Mouse (Mus musculus) embryonic facial prominence, embryonic 15.5 days (tissue): ENCODE measurements around the gene Anxa2. TPM values are rescaled to one million over a fixed set of nuclear protein-coding genes. Genes with fewer than 3 reads are reported as not detected.

Experiments
- ATAC-seq: fragments of 200-750 bp; cut with Nextera tagmentation; 2 replicates; pipeline ENCODE4 v1.8.0; 2017; ENCODE audit warnings: low read depth, moderate TSS enrichment; ENCODE audit not compliant: insufficient number of reproducible peaks, low FRiP score, low TSS enrichment
- H3K27ac ChIP-seq: fragments of 300-500 bp; sonication (generic); replicated peaks from 2 replicates; pipeline ENCODE4 v1.5.1; 2015; ENCODE audit warnings: mild to moderate bottlenecking, inconsistent platforms
- H3K27me3 ChIP-seq: fragments of 300-500 bp; sonication (generic); 2 replicates; pipeline ENCODE4 v1.6.1; 2015; ENCODE audit warnings: inconsistent platforms
- H3K36me3 ChIP-seq: fragments of 300-500 bp; sonication (generic); 2 replicates; pipeline ENCODE4 v1.6.1; 2015; ENCODE audit warnings: mild to moderate bottlenecking, inconsistent platforms
- H3K4me1 ChIP-seq: fragments of 300-500 bp; sonication (generic); 2 replicates; pipeline ENCODE4 v1.6.1; 2015; ENCODE audit warnings: inconsistent platforms
- H3K4me2 ChIP-seq: fragments of 300-500 bp; sonication (generic); replicated peaks from 2 replicates; pipeline ENCODE4 v1.6.1; 2015; ENCODE audit warnings: mild to moderate bottlenecking, inconsistent platforms
- H3K4me3 ChIP-seq: fragments of 300-500 bp; sonication (generic); replicated peaks from 2 replicates; pipeline ENCODE4 v1.5.1; 2015; ENCODE audit warnings: mild to moderate bottlenecking, inconsistent platforms
- H3K9ac ChIP-seq: fragments of 300-500 bp; sonication (generic); 2 replicates; pipeline ENCODE4 v1.6.1; 2015; ENCODE audit warnings: inconsistent platforms
- H3K9me3 ChIP-seq: fragments of 300-500 bp; sonication (generic); replicated peaks from 2 replicates; pipeline ENCODE4 v1.6.1; 2016; ENCODE audit warnings: inconsistent platforms
- WGBS: fragments of 180-500 bp; shearing (Covaris S2); methylation state at CpG from one replicate; pipeline ENCODE4 v1.1.7; 2015; 5-methylcytosine and 5-hydroxymethylcytosine counted together
- microRNA-seq: library from miRNA; unstranded; fragments of <30 nt; microRNA quantifications from one replicate; pipeline ENCODE4, GENCODE M21; 2016; ENCODE audit warnings: borderline number of aligned reads
- polyA plus RNA-seq: library from polyadenylated mRNA; unstranded; fragments of >200 nt; fragmentation: Nextera tagmentation; extraction: Ambion mirVana; gene quantifications from 2 replicates; pipeline ENCODE4 v1.2.1, GENCODE M21; 2015

Gene Anxa2
- polyA plus RNA-seq, 1 experiment from 2014 or later, result 1,714 TPM

GRCm38 (mm10) chr9:69514206-69514605 lies 60.8 kb downstream of the Anxa2 start:
- no peak for ATAC-seq
- no peaks in the 10 kb centered on the region for H3K36me3 ChIP-seq
- H3K4me3 ChIP-seq, result no peak overlapping the region
- no peak overlapping the region for H3K9ac ChIP-seq
- 58% methylated on average over 8 of the region's 8 CpGs for WGBS
- peaks cover 10% of the 10 kb centered on the region for H3K4me1 ChIP-seq
- no peaks in the 10 kb centered on the region for H3K27me3 ChIP-seq
- H3K4me2 ChIP-seq, result no peak overlapping the region
- no peaks in the 10 kb centered on the region for H3K9me3 ChIP-seq
- no peak overlapping the region for H3K27ac ChIP-seq

- Histone ChIP-seq H3K9me3 (no peaks in the 10 kb centered on the region), H3K27me3 (no peaks in the 10 kb centered on the region), H3K27ac (no peak overlapping the region), H3K36me3 (no peaks in the 10 kb centered on the region), H3K4me3 (no peak overlapping the region), H3K4me1 (peaks cover 10% of the 10 kb centered on the region), H3K4me2 (no peak overlapping the region), H3K9ac (no peak overlapping the region)
- 89% methylated on average over 7 of the region's 7 CpGs for WGBS
- ATAC-seq, result no peak
Observed at GRCm38 (mm10) chr9:69515416-69515815, 62.0 kb downstream of the Anxa2 start.

- Histone ChIP-seq H3K27ac (0 out of 2 replicates have a peak overlapping the region, but pooled peaks have one; percentile 40), H3K27me3 (no peaks in the 10 kb centered on the region), H3K36me3 (no peaks in the 10 kb centered on the region), H3K9me3 (no peaks in the 10 kb centered on the region), H3K4me1 (peaks cover 10% of the 10 kb centered on the region), H3K4me3 (no peak overlapping the region), H3K4me2 (peak overlapping the region; percentile 37), H3K9ac (no peak overlapping the region)
- WGBS, result 29% methylated on average over 20 of the region's 20 CpGs
- ATAC-seq, result peak; percentile 70; the same call in 1 of the 2 replicates
Observed at GRCm38 (mm10) chr9:69517387-69518035, 64.1 kb downstream of the Anxa2 start.

Small RNA genes lying within 50 kb of the gene (microRNA-seq; reads per million reads assigned to microRNA genes)
- 4.8 reads per million, percentile 19 among the genes with 10 or more reads in this experiment for gene Mir3109

Other genes with a start within 250 kb of the Anxa2 start
- 16.4 and 19.0 TPM in 2 replicates for gene Ice2, start 55.7 kb upstream of the Anxa2 start, polyA plus RNA-seq